Mouse (Mus musculus) myocyte (in vitro differentiated cells): ENCODE measurements around the gene Urad. TPM values are rescaled to one million over a fixed set of nuclear protein-coding genes. Genes with fewer than 3 reads are reported as not detected.

Source experiments
- H3K27me3 ChIP-seq: one replicate; pipeline ENCODE4 v1.6.1; 2011; ENCODE audit not compliant: control insufficient read depth, insufficient read depth, insufficient read length
- H3K36me3 ChIP-seq: one replicate; pipeline ENCODE4 v1.6.1; 2011; ENCODE audit not compliant: control insufficient read depth, insufficient read depth
- H3K4me2 ChIP-seq: one replicate; pipeline ENCODE4 v1.6.1; 2011; ENCODE audit warnings: low read depth, control low read depth
- H3K4me3 ChIP-seq: one replicate; pipeline ENCODE4 v1.5.1; 2011; ENCODE audit warnings: mild to moderate bottlenecking, control low read depth, moderate library complexity
- H3K79me2 ChIP-seq: one replicate; pipeline ENCODE4 v1.6.1; 2011; ENCODE audit not compliant: control insufficient read depth, insufficient read depth
- H3ac ChIP-seq: one replicate; pipeline ENCODE4 v1.6.1; 2011; ENCODE audit not compliant: control insufficient read depth, insufficient read length
- CEBPB ChIP-seq: IDR thresholded peaks from 2 replicates; pipeline ENCODE4 v1.6.1; 2011; ENCODE audit warnings: mild to moderate bottlenecking, moderate library complexity; ENCODE audit not compliant: poor library complexity, insufficient read depth, severe bottlenecking
- E2F4 ChIP-seq: IDR thresholded peaks from one replicate; pipeline ENCODE4 v1.6.1; 2011; ENCODE audit warnings: mild to moderate bottlenecking, control low read depth, moderate library complexity; ENCODE audit not compliant: insufficient read depth
- MAX ChIP-seq: IDR thresholded peaks from one replicate; pipeline ENCODE4 v1.6.1; 2011; ENCODE audit warnings: low read depth, mild to moderate bottlenecking, control low read depth
- MYOD1 ChIP-seq, 3 experiments: IDR thresholded peaks; one replicate each; pipeline ENCODE4 v1.6.1; 2011; ENCODE audit warnings: control low read depth in 2 of 3, low read depth in 2 of 3, mild to moderate bottlenecking in 2 of 3, moderate library complexity in 1 of 3; ENCODE audit not compliant: insufficient read length in 2 of 3, control insufficient read depth in 1 of 3
- MYOG ChIP-seq, 3 experiments: IDR thresholded peaks; one replicate each; pipeline ENCODE4 v1.6.1; 2011; ENCODE audit warnings: control low read depth in 2 of 3, low read depth in 2 of 3, mild to moderate bottlenecking in 2 of 3; ENCODE audit not compliant: insufficient read length in 2 of 3, control insufficient read depth in 1 of 3, insufficient read depth in 1 of 3
- POLR2A ChIP-seq: IDR thresholded peaks from one replicate; pipeline ENCODE4 v1.6.1; 2011; ENCODE audit warnings: low read depth, mild to moderate bottlenecking, control low read depth, moderate library complexity; ENCODE audit not compliant: insufficient read length
- POLR2AphosphoS2 ChIP-seq: IDR thresholded peaks from one replicate; pipeline ENCODE4 v1.6.1; 2011; ENCODE audit warnings: low read depth, control low read depth; ENCODE audit not compliant: insufficient read length
- REST ChIP-seq: IDR thresholded peaks from one replicate; pipeline ENCODE4 v1.6.1; 2011; ENCODE audit warnings: mild to moderate bottlenecking, control low read depth, moderate library complexity; ENCODE audit not compliant: insufficient read depth, insufficient read length
- SRF ChIP-seq: IDR thresholded peaks from one replicate; pipeline ENCODE4 v1.6.1; 2011; ENCODE audit warnings: low read depth; ENCODE audit not compliant: control insufficient read depth, insufficient read length
- TCF12 ChIP-seq: IDR thresholded peaks from one replicate; pipeline ENCODE4 v1.6.1; 2011; ENCODE audit warnings: mild to moderate bottlenecking, control low read depth; ENCODE audit not compliant: poor library complexity, insufficient read depth, severe bottlenecking
- TCF3 ChIP-seq: IDR thresholded peaks from one replicate; pipeline ENCODE4 v1.6.1; 2011; ENCODE audit warnings: low read depth, control low read depth; ENCODE audit not compliant: insufficient read length
- USF1 ChIP-seq: IDR thresholded peaks from one replicate; pipeline ENCODE4 v1.6.1; 2011; ENCODE audit warnings: low read depth, mild to moderate bottlenecking, control low read depth, moderate library complexity
- polyA plus RNA-seq: library from polyadenylated mRNA; unstranded; fragments of >200 nt; fragmentation: generic; extraction: Trizol; gene quantifications from one replicate; pipeline ENCODE4 v1.2.1, GENCODE M21; 2012; ENCODE audit warnings: missing spikeins

Urad gene
- polyA plus RNA-seq, 1 experiment = not detected

DNA sequence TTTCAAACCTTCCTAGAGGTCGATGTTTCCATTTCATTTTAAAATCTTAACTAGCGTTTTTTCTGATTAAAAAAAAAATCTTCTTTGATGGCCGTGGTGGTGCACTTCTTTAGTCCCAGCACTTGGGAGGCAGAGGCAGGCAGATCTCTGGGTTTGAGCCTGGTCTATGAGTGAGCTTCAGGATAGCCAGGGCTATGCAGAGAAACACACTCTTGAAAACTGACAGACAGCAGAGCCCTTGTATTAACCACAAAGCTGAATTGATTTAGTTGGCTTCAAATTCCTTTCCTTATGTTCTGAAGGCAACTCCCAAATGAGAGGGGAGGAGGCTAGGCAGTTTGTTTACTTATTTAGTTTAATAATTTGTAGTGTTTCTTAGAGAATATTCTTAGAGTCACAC, 46.5 kb downstream of the Urad start:
- TF ChIP-seq TCF12 = no peak
- no peak for TF ChIP-seq MYOG (IDR thresholded peaks at IDR 0.05; ENCODE audit: control insufficient read depth in 1 of 3, insufficient read depth in 1 of 3, insufficient read length in 2 of 3, low read depth in 2 of 3)
- no peak for TF ChIP-seq MAX
- no peak for TF ChIP-seq USF1
- no peak for TF ChIP-seq POLR2A
- TF ChIP-seq TCF3 = no peak
- TF ChIP-seq MYOD1 (IDR thresholded peaks at IDR 0.05; ENCODE audit: control insufficient read depth in 1 of 3, insufficient read length in 2 of 3, low read depth in 2 of 3) = no peak
- TF ChIP-seq REST = no peak
- no peak for TF ChIP-seq SRF
- TF ChIP-seq E2F4 = no peak
- no peak for TF ChIP-seq POLR2AphosphoS2
- no peak for TF ChIP-seq CEBPB
- Histone ChIP-seq H3ac (no peak overlapping the region), H3K36me3 (no peaks in the 10 kb centered on the region), H3K79me2 (no peaks in the 10 kb centered on the region), H3K4me2 (no peak overlapping the region), H3K4me3 (no peak overlapping the region), H3K27me3 (peaks cover 80% of the 10 kb centered on the region)

GRCm38 (mm10) chr5:147274174-147275141, 47.8 kb downstream of the Urad start:
- no peaks in the 10 kb centered on the region for H3K79me2 ChIP-seq
- no peak for TF ChIP-seq POLR2A
- peak in 2 of 3 experiments; percentile 31 to 54 for TF ChIP-seq MYOD1 (IDR thresholded peaks at IDR 0.05; ENCODE audit: control insufficient read depth in 1 of 3, insufficient read length in 2 of 3, low read depth in 2 of 3)
- peak in 1 of 3 experiments; percentile 28 for TF ChIP-seq MYOG (IDR thresholded peaks at IDR 0.05; ENCODE audit: control insufficient read depth in 1 of 3, insufficient read depth in 1 of 3, insufficient read length in 2 of 3, low read depth in 2 of 3)
- peak overlapping the region; percentile 38 for H3K4me2 ChIP-seq
- peaks cover 84% of the 10 kb centered on the region for H3K27me3 ChIP-seq
- no peak overlapping the region for H3K4me3 ChIP-seq
- no peaks in the 10 kb centered on the region for H3K36me3 ChIP-seq
- H3ac ChIP-seq = peak overlapping the region; percentile 33

GRCm38 (mm10) chr5:147272808-147273345, 49.4 kb downstream of the Urad start:
- TF ChIP-seq SRF (no peak), MAX (no peak), TCF3 (no peak), MYOG (IDR thresholded peaks at IDR 0.05; ENCODE audit: control insufficient read depth in 1 of 3, insufficient read depth in 1 of 3, insufficient read length in 2 of 3, low read depth in 2 of 3) (no peak), USF1 (no peak), MYOD1 (IDR thresholded peaks at IDR 0.05; ENCODE audit: control insufficient read depth in 1 of 3, insufficient read length in 2 of 3, low read depth in 2 of 3) (no peak), POLR2AphosphoS2 (no peak), REST (no peak), CEBPB (no peak), POLR2A (no peak), E2F4 (no peak), TCF12 (no peak)
- no peaks in the 10 kb centered on the region for H3K79me2 ChIP-seq
- H3K27me3 ChIP-seq = peaks cover 75% of the 10 kb centered on the region
- no peaks in the 10 kb centered on the region for H3K36me3 ChIP-seq
- H3K4me3 ChIP-seq = no peak overlapping the region
- H3ac ChIP-seq = no peak overlapping the region
- H3K4me2 ChIP-seq = no peak overlapping the region

DNA sequence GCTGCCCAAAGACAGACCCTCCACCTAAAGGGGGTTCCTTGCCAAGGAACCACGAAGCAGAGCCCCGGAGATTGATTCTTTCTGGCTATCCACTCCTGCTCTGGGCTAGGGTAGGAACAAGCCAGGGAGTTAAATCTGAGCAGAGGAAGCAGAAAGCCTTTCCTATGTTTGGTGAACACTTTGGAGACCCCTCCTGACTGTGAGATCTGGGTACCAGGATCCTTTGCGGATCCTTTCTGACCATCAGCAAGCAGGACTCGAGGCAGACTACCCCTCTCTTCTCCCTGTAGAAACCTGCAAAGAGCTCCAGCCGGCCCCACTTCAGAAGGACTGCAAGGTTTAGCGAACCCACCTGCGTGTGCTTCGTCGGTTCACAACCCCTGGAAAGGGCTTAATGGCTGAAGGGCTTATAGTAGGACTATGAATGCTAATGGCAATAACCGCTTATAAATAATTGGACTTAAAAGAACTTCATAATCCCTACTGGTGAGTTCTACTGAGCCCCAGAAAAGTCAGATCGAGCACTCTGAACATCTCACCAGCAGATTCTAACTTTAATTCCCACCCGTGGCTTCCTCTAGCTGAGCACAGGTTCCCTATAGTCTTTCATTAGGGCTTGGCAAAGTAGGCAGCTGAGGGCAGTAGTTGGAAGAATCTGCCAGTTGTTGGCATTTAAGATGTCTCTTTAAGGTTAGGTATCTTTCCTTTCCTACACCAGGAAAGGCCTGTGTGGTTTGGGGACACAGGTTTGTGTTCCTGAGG, 50.0 kb downstream of the Urad start:
- H3K79me2 ChIP-seq = no peaks in the 10 kb centered on the region
- H3K4me3 ChIP-seq = no peak overlapping the region
- TF ChIP-seq TCF12 (no peak), USF1 (no peak), MYOD1 (IDR thresholded peaks at IDR 0.05; ENCODE audit: control insufficient read depth in 1 of 3, insufficient read length in 2 of 3, low read depth in 2 of 3) (no peak), POLR2A (no peak), MAX (no peak), REST (no peak), MYOG (IDR thresholded peaks at IDR 0.05; ENCODE audit: control insufficient read depth in 1 of 3, insufficient read depth in 1 of 3, insufficient read length in 2 of 3, low read depth in 2 of 3) (no peak), SRF (no peak), POLR2AphosphoS2 (no peak), TCF3 (no peak), CEBPB (no peak), E2F4 (no peak)
- no peak overlapping the region for H3K4me2 ChIP-seq
- H3K36me3 ChIP-seq = no peaks in the 10 kb centered on the region
- H3ac ChIP-seq = no peak overlapping the region
- H3K27me3 ChIP-seq = peaks cover 69% of the 10 kb centered on the region
